28 mouse cellular contexts compared by ENCODE assay signal in the genomic region with DNA sequence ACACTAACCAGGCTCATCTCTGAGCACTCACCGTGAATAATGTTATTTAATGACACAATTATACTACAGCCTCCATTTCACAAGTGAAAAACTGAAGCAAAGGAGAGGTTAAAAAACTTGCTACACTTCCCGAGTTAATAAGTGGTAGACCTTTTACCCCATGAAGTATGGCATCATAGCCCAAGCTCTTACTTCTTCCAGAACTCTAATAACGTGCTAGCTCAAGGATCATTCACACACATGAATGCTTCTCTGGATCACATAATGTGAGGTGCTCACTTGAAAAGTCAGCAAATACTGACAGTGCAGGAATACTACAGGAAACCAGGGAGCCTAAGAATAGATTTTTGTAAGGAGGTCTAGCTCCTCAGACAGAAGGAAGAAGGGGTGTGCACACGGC. TPM values are rescaled to one million over a fixed set of nuclear protein-coding genes. Genes with fewer than 3 reads are reported as not detected.
DNase-seq lines count a peak whose midpoint lies in the region; ATAC-seq and TF ChIP-seq lines count a peak whose summit lies in the region.
"Had no signal": no experiment of that assay in that cellular context is flagged by ENCODE, and none has a peak within 500 bp of the region (broad histone marks: within the 10 kb centered on the region; RNA-seq: fewer than 3 reads in every experiment).

No protein-coding gene starts in this region.

- TF ChIP-seq EP300 in heart, adult 2 months (IDR thresholded peaks at IDR 0.05; ENCODE audit: insufficient read depth, low read depth, low read length), result no peak

- no peaks in the 10 kb centered on the region for H3K27me3 ChIP-seq in heart, adult 2 months (ENCODE audit: control insufficient read depth, insufficient read depth, low read length)
- H3K27me3 ChIP-seq in kidney, embryonic 16.5 days (ENCODE audit: insufficient read depth, low read length), result no peaks in the 10 kb centered on the region
- H3K27me3 ChIP-seq in kidney, embryonic 14.5 days (ENCODE audit: control insufficient read depth, insufficient read depth, low read length), result no peaks in the 10 kb centered on the region
- H3K27me3 ChIP-seq in lung, embryonic 16.5 days (ENCODE audit: control insufficient read depth, insufficient read depth, low read depth, low read length), result no peaks in the 10 kb centered on the region
- H3K27me3 ChIP-seq: embryonic facial prominence, embryonic 13.5 days; forebrain, embryonic 12.5 days; forebrain, embryonic 15.5 days; heart, embryonic 15.5 days; hindbrain, embryonic 12.5 days; hindbrain, embryonic 15.5 days had no signal

- H3K9ac ChIP-seq in heart, adult 2 months (ENCODE audit: low read depth, low read length), result no peak overlapping the region
- H3K9ac ChIP-seq in kidney, embryonic 16.5 days (replicated peaks; ENCODE audit: low read length), result no peak overlapping the region
- no peak overlapping the region for H3K9ac ChIP-seq in kidney, embryonic 14.5 days (ENCODE audit: low read depth, low read length)
- H3K9ac ChIP-seq in lung, embryonic 16.5 days (ENCODE audit: low read length), result no peak overlapping the region
- H3K9ac ChIP-seq: embryonic facial prominence, embryonic 13.5 days; forebrain, embryonic 12.5 days; forebrain, embryonic 15.5 days; heart, embryonic 15.5 days; hindbrain, embryonic 12.5 days; hindbrain, embryonic 15.5 days had no signal

- intact Hi-C loops in heart, adult 2 months (cut with DNase I), result no loop called here
- intact Hi-C loops in heart, postnatal 10 days (cut with DNase I), result no loop called here

- no peak for TF ChIP-seq CTCF in heart, adult 2 months (IDR thresholded peaks at IDR 0.05)

- no peak for DNase-seq in heart, adult 2 months
- DNase-seq in heart, postnatal 10 days, result no peak
- DNase-seq in lung, postnatal 36 days, result no peak
- no peak for DNase-seq in urinary bladder, adult 2 months (ENCODE audit: low spot score)
- DNase-seq: adrenal gland, adult 2 months; adrenal gland, postnatal 14 days; cerebellum, adult 11-12 months; cerebellum, adult 8-10 months; cerebellum, postnatal 10 days; cerebellum, postnatal 36 days; embryo, embryonic 11 days; gastrocnemius, postnatal 14 days; heart, adult 18-20 months had no signal

- no peak overlapping the region for H3K4me2 ChIP-seq in kidney, embryonic 16.5 days (replicated peaks; ENCODE audit: low read depth, low read length)
- no peak overlapping the region for H3K4me2 ChIP-seq in kidney, embryonic 14.5 days (replicated peaks; ENCODE audit: low read depth, low read length)
- no peak overlapping the region for H3K4me2 ChIP-seq in lung, embryonic 16.5 days (ENCODE audit: low read depth, low read length)
- H3K4me2 ChIP-seq: embryonic facial prominence, embryonic 13.5 days; forebrain, embryonic 12.5 days; forebrain, embryonic 15.5 days; heart, embryonic 11.5 days; heart, embryonic 15.5 days; hindbrain, embryonic 12.5 days; hindbrain, embryonic 15.5 days had no signal

- no peak for TF ChIP-seq POLR2A in heart, adult 2 months (IDR thresholded peaks at IDR 0.05; ENCODE audit: insufficient read depth, low read depth, low read length)

- peak overlapping the region; percentile 36; the same call in 1 of the 2 replicates for H3K27ac ChIP-seq in heart, adult 2 months
- peak overlapping the region; percentile 0; the same call in 1 of the 2 replicates for H3K27ac ChIP-seq in kidney, embryonic 16.5 days (ENCODE audit: low read length)
- no peak overlapping the region for H3K27ac ChIP-seq in kidney, embryonic 14.5 days (ENCODE audit: low read depth, low read length)
- peak overlapping the region; percentile 60 for H3K27ac ChIP-seq in lung, embryonic 16.5 days (ENCODE audit: low read length)
- H3K27ac ChIP-seq: embryonic facial prominence, embryonic 10.5 days; embryonic facial prominence, embryonic 13.5 days; forebrain, embryonic 12.5 days; forebrain, embryonic 15.5 days; heart, embryonic 15.5 days; hindbrain, embryonic 12.5 days; hindbrain, embryonic 15.5 days had no signal

- H3K36me3 ChIP-seq in heart, adult 2 months (ENCODE audit: control insufficient read depth, insufficient read depth, low read length), result peaks cover 57% of the 10 kb centered on the region
- no peaks in the 10 kb centered on the region for H3K36me3 ChIP-seq in kidney, embryonic 16.5 days (ENCODE audit: insufficient read depth, low read length)
- no peaks in the 10 kb centered on the region for H3K36me3 ChIP-seq in kidney, embryonic 14.5 days (ENCODE audit: control insufficient read depth, insufficient read depth, low read length)
- no peaks in the 10 kb centered on the region for H3K36me3 ChIP-seq in lung, embryonic 16.5 days (ENCODE audit: control insufficient read depth, insufficient read depth, low read length)
- H3K36me3 ChIP-seq: embryonic facial prominence, embryonic 10.5 days; embryonic facial prominence, embryonic 13.5 days; forebrain, embryonic 12.5 days; forebrain, embryonic 15.5 days; heart, embryonic 15.5 days; hindbrain, embryonic 12.5 days; hindbrain, embryonic 15.5 days had no signal

- no peak overlapping the region for H3K4me3 ChIP-seq in heart, adult 2 months
- H3K4me3 ChIP-seq in kidney, embryonic 16.5 days (ENCODE audit: low read length), result no peak overlapping the region
- H3K4me3 ChIP-seq in kidney, embryonic 14.5 days (ENCODE audit: low read length), result no peak overlapping the region
- no peak overlapping the region for H3K4me3 ChIP-seq in lung, embryonic 16.5 days (ENCODE audit: low read length)
- H3K4me3 ChIP-seq: embryonic facial prominence, embryonic 10.5 days; embryonic facial prominence, embryonic 13.5 days; erythroblast, embryonic 14.5 days; forebrain, embryonic 12.5 days; forebrain, embryonic 15.5 days; heart, embryonic 15.5 days; hindbrain, embryonic 12.5 days; hindbrain, embryonic 15.5 days had no signal

- H3K4me1 ChIP-seq in heart, adult 2 months (ENCODE audit: control insufficient read depth, insufficient read depth, low read length), result peaks cover 34% of the 10 kb centered on the region
- H3K4me1 ChIP-seq in kidney, embryonic 16.5 days (ENCODE audit: insufficient read depth, low read length), result peaks cover 29% of the 10 kb centered on the region
- no peaks in the 10 kb centered on the region for H3K4me1 ChIP-seq in kidney, embryonic 14.5 days (ENCODE audit: control insufficient read depth, insufficient read depth, low read length)
- peaks cover 42% of the 10 kb centered on the region for H3K4me1 ChIP-seq in lung, embryonic 16.5 days (replicated peaks; ENCODE audit: control insufficient read depth, insufficient read depth, low read length)
- H3K4me1 ChIP-seq: embryonic facial prominence, embryonic 13.5 days; forebrain, embryonic 12.5 days; forebrain, embryonic 15.5 days; hindbrain, embryonic 12.5 days; hindbrain, embryonic 15.5 days had no signal

- H3K79me2 ChIP-seq in heart, adult 2 months (replicated peaks; ENCODE audit: control insufficient read depth, insufficient read depth, low read length), result peaks cover 3% of the 10 kb centered on the region

- H3K9me3 ChIP-seq in kidney, embryonic 16.5 days (ENCODE audit: low read length), result no peaks in the 10 kb centered on the region
- no peaks in the 10 kb centered on the region for H3K9me3 ChIP-seq in kidney, embryonic 14.5 days (ENCODE audit: control insufficient read depth, low read length)
- no peaks in the 10 kb centered on the region for H3K9me3 ChIP-seq in lung, embryonic 16.5 days (ENCODE audit: control insufficient read depth, low read length)
- H3K9me3 ChIP-seq: embryonic facial prominence, embryonic 10.5 days; embryonic facial prominence, embryonic 13.5 days; forebrain, embryonic 12.5 days; forebrain, embryonic 15.5 days; heart, embryonic 15.5 days; hindbrain, embryonic 12.5 days; hindbrain, embryonic 15.5 days had no signal

- ATAC-seq in kidney, embryonic 16.5 days (ENCODE audit: low FRiP score, low TSS enrichment), result no peak
- no peak for ATAC-seq in kidney, embryonic 14.5 days (ENCODE audit: low FRiP score, low TSS enrichment)
- ATAC-seq in lung, embryonic 16.5 days (ENCODE audit: low read depth), result no peak
- ATAC-seq: CD4-positive, CD25-positive, alpha-beta regulatory T cell, adult 4 months; forebrain, embryonic 15.5 days had no signal

- WGBS in heart, adult 2 months, result 52% methylated on average over 4 of the region's 4 CpGs
- WGBS in kidney, embryonic 16.5 days, result 66% methylated on average over 4 of the region's 4 CpGs
- 71% methylated on average over 4 of the region's 4 CpGs for WGBS in kidney, embryonic 14.5 days
- WGBS in lung, embryonic 16.5 days, result 46% methylated on average over 4 of the region's 4 CpGs

RNA-seq across cellular contexts. Expression of a gene that starts 12.4 kb away (rescaled TPM):
- 100 to 1,000 TPM; 184 to 231 TPM for total RNA-seq in heart, adult 2 months (2021)
- 57.7 and 116 TPM in 2 replicates for polyA plus RNA-seq in heart, adult 2 months (2012; rRNA removed)
- 100 to 1,000 TPM; 219 to 248 TPM for total RNA-seq in heart, postnatal 10 days (2021)
- 25.5 and 26.7 TPM in 2 replicates for polyA plus RNA-seq in kidney, embryonic 16.5 days (2015; fragmentation: Nextera tagmentation; extraction: Ambion mirVana)
- polyA plus RNA-seq in kidney, embryonic 14.5 days (2014; fragmentation: Nextera tagmentation; extraction: Ambion mirVana), result 6.1 and 16.2 TPM in 2 replicates
- 34.5 and 34.9 TPM in 2 replicates for polyA plus RNA-seq in lung, embryonic 16.5 days (2015; fragmentation: Nextera tagmentation; extraction: Ambion mirVana)
- 18.7 and 26.3 TPM in 2 replicates for polyA plus RNA-seq in urinary bladder, adult 2 months (2012; rRNA removed)
- total RNA-seq: hematopoietic stem cell, adult 5-6 weeks; MEL had no signal
- polyA plus RNA-seq: CD4-positive, CD25-positive, alpha-beta regulatory T cell, adult 4 months; erythroblast, embryonic 14.5 days had no signal
